Mouse (Mus musculus): Measurements from ENCODE around the gene Ptcra. TPM values are rescaled to one million over a fixed set of nuclear protein-coding genes. Genes with fewer than 3 reads are reported as not detected.
A peak's percentile ranks its signal among the peaks of the same experiment; 100 is the strongest.
"Not testable (repeated sequence)": the region's sequence is repeated elsewhere in the genome, so short reads cannot be mapped to it uniquely, and the experiment has no call there.

Gene Ptcra
- not detected for total RNA-seq (2021)
- long read RNA-seq, experiment 1: 0 reads
- long read RNA-seq, experiment 2: 0 reads

DNA sequence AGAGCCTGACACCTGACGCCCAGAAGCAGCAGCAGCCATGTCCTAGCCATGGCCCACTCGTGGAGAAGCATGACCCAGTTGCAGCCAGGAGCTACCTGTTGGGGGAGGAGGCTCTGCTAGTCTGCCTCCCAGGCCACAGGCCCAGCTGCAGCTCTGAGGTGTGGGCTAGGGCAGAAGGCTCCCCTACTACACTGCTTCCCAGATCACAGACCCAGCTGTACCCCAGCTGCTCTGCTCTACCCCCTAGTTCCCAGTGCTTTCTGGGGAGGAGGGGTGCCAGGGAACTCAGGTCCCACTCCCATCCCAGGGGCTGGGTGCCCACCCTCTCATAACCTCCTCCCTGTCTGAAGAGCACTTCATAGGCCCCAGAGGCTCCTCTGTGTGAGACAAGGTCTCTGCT, at the start of gene Ptcra:
Gene Ptcra, minus strand, starts transcription at position 169 of the 400 bp plus-strand sequence.
- intact Hi-C loops (cut with DNase I): no loop called here
- Histone ChIP-seq H3K4me3 (no peak within 1 kb of the TSS), H3K27ac (no peak within 1 kb of the TSS)
- TF ChIP-seq CTCF (IDR thresholded peaks at IDR 0.05): no peak
- DNase-seq: no peak

DNA sequence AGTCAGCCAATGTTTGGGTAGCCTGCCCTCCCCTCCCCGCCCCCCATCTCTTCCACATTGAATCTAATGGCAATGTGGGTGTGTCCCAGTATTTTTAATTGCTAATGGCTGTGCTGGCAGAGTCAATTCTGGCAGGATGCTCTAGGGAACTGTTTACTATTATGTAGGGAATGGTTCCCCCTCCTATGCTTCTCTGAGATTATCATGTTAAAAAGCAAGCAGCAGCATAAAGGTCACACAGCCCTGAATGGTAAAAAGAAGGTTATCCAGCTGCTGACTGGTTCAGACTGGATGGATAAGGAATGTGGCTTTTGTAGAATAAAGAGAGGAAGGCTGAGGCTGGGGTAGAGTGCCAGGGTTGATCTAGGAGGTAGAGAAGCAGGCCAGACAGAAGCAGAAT, 48.9 kb upstream of the Ptcra start:
- no peak for DNase-seq
- TF ChIP-seq CTCF (IDR thresholded peaks at IDR 0.05): no peak
- intact Hi-C loops (cut with DNase I): no loop called here
- H3K27ac ChIP-seq: no peak overlapping the region
- no peak overlapping the region for H3K4me3 ChIP-seq

DNA sequence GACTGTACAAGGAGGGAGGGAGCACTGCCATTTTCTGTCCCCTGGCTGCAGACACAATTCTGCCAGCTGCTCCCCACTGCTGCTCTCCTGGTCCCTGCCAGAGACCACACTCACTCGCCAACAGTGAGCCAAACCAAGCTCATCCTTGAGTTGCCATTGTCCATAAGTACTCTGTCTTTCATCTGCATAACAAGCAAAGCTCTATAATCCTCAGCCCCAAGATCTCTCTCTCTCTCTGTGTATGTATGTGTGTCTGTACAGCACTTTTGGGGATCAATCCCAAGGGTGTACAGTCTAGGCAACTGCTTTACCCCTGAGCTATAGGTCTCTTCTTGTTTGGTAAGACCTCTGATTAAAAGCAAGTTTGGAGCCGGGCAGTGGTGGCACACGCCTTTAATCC, 47.2 kb upstream of the Ptcra start:
- H3K4me3 ChIP-seq: no peak overlapping the region
- no peak overlapping the region for H3K27ac ChIP-seq
- TF ChIP-seq CTCF (IDR thresholded peaks at IDR 0.05): no peak
- intact Hi-C loops (cut with DNase I): no loop called here
- DNase-seq: no peak

DNA sequence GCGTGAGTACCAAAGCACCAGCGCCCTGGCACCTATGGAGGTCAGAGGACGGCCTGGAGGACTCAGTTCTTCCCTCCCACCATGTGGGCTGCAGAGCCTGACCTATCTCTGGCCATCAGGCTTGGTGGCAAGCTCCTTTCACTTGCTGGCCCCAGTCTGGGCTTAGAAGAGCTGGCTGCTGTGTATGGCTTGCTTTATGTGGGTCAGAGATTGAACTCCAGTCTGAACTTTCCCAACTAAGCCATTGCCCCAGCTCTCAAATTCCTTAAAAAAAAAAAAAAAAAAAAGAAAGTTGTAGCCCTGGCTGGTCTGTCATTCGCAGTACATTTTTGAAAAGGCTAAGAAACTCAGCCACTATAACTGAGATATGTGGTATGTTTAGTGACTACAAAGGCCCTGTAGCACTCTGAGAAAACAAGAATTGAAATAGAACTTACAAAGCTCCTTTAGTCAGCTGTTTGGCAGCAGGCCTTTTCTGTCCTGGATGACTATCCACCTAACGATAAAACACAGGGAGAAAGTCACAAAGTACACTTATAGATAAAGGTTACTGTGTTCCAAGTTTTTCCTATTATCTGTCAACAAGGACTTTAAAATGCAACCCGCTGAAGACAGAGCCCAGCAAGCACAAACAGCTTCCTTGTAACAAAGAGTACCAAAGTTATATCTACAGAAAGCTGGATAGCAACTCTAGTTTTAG, 45.8 kb upstream of the Ptcra start:
- H3K27ac ChIP-seq: no peak overlapping the region

DNA sequence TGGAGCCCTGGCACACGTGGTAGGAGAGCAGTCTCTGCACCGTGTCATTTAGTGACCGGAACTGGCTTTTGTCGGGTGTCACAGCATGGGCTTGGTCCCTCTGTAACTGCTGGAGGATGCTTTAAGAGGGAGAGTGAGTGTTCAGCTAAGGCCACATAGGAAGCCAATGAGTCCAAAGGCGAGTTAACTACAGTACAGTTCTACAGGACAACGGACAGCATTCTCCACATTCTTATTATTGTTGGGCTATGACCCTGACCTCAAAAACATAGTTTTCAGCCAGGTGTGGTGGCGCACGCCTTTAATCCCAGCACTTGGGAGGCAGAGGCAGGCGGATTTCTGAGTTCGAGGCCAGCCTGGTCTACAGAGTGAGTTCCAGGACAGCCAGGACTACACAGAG, 44.9 kb upstream of the Ptcra start:
- intact Hi-C loops (cut with DNase I): no loop called here
- DNase-seq: no peak
- no peak overlapping the region for H3K4me3 ChIP-seq
- TF ChIP-seq CTCF (IDR thresholded peaks at IDR 0.05): no peak
- no peak overlapping the region for H3K27ac ChIP-seq

More for the DNA sequence above, 45.8 kb upstream of the Ptcra start:
- H3K4me3 ChIP-seq: no peak overlapping the region
- no peak for DNase-seq
- TF ChIP-seq CTCF (IDR thresholded peaks at IDR 0.05): no peak
- intact Hi-C loops (cut with DNase I): no loop called here

DNA sequence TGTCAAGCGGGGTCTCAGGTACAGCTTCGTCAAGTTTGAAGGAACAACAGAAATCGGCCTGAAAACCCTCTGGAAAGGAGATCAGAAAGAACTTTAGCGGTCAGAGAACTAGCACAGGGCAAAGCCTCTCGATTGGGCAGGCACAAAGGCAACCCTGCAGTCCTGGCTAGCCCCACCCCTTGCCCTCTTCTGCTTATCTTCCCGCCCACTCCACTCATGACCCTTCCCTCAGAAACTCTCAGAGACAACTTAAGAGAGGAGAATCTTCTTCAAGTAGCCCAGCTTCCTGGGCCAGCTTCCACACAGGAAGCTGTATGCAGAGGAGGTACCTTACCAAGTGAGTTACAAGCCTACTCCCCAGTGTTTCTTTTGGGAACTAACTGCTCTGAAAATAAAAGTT, 38.2 kb upstream of the Ptcra start:
- no peak overlapping the region for H3K4me3 ChIP-seq
- H3K27ac ChIP-seq: no peak overlapping the region
- no peak for TF ChIP-seq CTCF (IDR thresholded peaks at IDR 0.05)
- no peak for DNase-seq
- intact Hi-C loops (cut with DNase I): no loop called here

DNA sequence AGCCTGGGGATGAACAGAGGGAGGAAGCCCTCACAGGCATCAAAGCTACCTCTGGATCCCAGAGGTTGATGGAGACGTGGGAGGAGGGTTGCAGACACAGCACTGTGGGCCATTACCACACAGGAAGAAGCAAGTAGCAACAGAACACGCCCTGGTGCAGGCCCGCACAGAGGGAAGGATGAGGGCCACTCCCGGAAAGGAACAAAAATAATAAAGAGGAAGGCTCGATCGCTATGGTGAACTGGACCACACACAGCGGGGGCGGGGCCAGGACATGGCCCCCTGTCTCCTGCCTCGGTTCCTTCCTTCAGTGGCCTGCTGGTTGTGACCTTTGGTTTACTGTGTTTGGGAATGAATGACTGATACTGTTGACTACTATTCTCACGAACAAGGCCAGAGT, 36.2 kb upstream of the Ptcra start:
- H3K27ac ChIP-seq: no peak overlapping the region
- TF ChIP-seq CTCF (IDR thresholded peaks at IDR 0.05): no peak

DNA sequence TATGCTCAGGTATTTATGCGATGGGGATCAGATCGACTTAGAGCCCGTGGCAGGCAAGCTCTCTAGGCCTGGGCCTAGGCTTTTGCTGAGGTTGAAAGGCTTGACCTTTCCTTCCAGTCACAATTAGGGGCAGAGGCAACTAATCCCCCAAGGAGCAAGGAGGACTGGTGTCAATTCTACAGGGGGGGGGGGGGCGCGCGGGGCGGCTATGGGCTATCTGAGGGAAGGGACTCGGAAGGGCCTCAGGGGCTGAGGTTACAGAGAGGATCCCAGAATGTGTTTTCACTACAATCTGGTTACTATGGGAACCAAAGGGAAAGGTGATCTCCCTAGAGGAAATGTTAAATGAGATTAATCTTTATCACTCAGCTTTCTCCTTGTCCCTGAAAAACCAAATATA, 33.9 kb upstream of the Ptcra start:
- DNase-seq: no peak
- TF ChIP-seq CTCF (IDR thresholded peaks at IDR 0.05): no peak
- no peak overlapping the region for H3K27ac ChIP-seq
- intact Hi-C loops (cut with DNase I): no loop called here
- no peak overlapping the region for H3K4me3 ChIP-seq

More for the DNA sequence above, 36.2 kb upstream of the Ptcra start:
- intact Hi-C loops (cut with DNase I): no loop called here
- no peak overlapping the region for H3K4me3 ChIP-seq
- no peak for DNase-seq

DNA sequence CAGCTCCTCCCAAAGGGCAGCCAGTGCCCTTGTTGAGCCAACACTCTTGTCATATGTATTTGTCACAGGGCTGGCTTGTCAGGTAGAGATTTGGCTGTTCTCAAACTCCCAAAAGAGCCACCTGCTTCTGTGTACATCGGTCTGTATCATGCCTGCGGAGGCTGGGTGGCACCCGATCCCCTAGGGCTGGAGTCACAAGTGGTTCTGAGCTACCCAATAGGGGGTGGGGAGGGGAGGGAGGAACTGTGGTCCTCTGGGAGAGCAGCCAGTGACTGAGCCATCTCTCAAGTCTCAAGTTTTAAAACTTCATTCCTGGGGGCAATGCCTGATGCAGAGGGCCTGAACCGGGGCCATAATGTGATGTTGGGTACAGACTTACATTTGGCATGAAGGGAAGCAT, 33.2 kb upstream of the Ptcra start:
- Histone ChIP-seq H3K4me3 (no peak overlapping the region), H3K27ac (no peak overlapping the region)
- DNase-seq: no peak
- no peak for TF ChIP-seq CTCF (IDR thresholded peaks at IDR 0.05)
- intact Hi-C loops (cut with DNase I): no loop called here

DNA sequence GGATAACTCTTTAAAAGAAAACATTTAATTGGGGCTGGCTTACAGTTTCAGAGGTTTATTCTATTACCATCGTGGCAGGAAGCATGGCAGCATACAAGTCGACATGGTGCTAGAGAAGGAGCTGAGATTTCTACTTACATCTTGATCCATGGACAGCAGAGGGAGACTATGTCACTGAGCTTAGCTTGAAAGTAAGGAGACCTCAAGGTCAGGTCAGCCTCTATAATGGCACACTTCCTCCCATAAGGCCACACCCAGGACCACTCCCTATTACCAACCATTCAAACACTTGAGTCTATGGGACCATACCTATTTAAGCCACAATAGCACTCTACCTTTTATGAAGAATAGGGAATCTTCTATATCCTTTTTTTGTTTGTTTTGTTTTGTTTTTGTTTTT, 29.5 kb upstream of the Ptcra start:
- no peak for DNase-seq
- intact Hi-C loops (cut with DNase I): no loop called here
- TF ChIP-seq CTCF (IDR thresholded peaks at IDR 0.05): no peak

DNA sequence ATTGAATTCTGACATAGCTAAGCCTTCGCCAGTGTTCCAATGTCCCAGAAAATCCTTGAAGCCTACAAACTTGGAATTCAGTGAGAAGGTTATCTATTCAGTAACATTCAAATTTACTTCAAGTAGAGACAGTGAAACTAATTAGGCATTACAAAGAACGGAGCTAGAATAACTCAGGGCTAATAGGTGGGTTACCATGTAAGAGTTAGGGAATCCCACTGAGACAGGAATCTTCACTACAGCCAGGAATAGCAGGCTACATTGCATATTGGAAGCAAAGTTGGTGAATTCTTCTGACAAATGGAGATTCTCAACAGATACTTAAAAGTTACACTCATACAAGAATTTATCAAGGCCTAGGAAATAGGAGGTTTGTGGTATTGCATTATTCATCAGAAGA, 24.5 kb upstream of the Ptcra start:
- DNase-seq; H3K4me3 ChIP-seq; intact Hi-C loops (cut with DNase I); H3K27ac ChIP-seq: not testable (repeated sequence)

More for the DNA sequence above, 29.5 kb upstream of the Ptcra start:
- Histone ChIP-seq H3K27ac (no peak overlapping the region), H3K4me3 (no peak overlapping the region)

DNA sequence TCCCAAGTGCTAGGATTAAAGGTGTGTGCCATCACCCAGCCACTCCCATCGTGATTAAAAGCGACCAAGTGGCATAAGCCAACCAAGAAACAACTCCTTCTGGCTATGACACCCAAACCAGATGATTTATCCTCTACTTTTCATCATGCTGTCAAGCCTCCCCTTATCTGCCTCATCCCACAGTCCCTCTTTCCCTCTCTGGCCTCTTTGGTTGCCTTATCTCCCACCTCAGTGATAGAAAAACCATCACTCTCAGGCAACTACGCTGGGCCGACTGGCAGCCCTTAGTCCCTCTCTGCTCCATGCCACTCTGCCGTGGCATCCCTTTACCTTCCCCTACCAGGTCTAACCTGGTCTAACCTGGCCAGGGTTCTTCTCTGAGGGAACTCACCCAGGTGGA, 23.4 kb upstream of the Ptcra start:
- H3K4me3 ChIP-seq: no peak overlapping the region
- intact Hi-C loops (cut with DNase I): no loop called here
- no peak for DNase-seq
- H3K27ac ChIP-seq: no peak overlapping the region
- no peak for TF ChIP-seq CTCF (IDR thresholded peaks at IDR 0.05)

DNA sequence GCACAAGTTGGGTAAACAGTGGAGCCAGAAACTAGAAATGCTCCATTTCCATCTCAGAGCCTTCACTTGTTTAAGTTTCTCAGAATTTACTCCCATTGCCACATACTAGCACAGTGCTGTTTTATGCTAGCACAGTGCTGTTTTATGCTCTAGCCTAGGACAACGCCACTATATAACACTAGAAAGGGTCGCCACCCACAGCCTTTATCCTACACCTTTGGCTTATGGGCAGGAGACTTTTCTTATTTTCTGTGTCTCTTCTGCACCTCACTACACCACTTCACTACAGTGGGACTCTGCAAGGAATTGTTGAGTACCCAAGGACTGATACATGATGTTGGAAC, 19.7 kb upstream of the Ptcra start:
- no peak for DNase-seq
- no peak for TF ChIP-seq CTCF (IDR thresholded peaks at IDR 0.05)
- peak overlapping the region; percentile 84 for H3K27ac ChIP-seq
- intact Hi-C loops (cut with DNase I): loop anchor here (2.0 to 5.0 kb wide), 2 partner anchors 74 to 106 kb away; partner anchors contain the start of gene Bicral
- peak overlapping the region; percentile 96 for H3K4me3 ChIP-seq

All from gastrocnemius, adult 2 months (tissue).